Mouse (Mus musculus): Measurements from ENCODE around the gene Gm20903. TPM values are rescaled to one million over a fixed set of nuclear protein-coding genes. Genes with fewer than 3 reads are reported as not detected.

Gene Gm20903
- not detected for polyA plus RNA-seq (2017; shearing (Covaris generic))

GRCm38 (mm10) chrY:73669015-73669414, at the start of gene Gm20903:
Gene Gm20903, plus strand, starts transcription at chrY:73669315.

